Mouse (Mus musculus) embryonic fibroblast, embryonic 13.5 days (primary cell): ENCODE results near the gene Dennd2c.

Source experiments
- CTCF ChIP-seq: IDR thresholded peaks from 2 replicates; pipeline ENCODE4 v1.5.1; 2011; ENCODE audit warnings: mild to moderate bottlenecking, control low read depth, low read length, moderate library complexity, borderline replicate concordance; ENCODE audit not compliant: insufficient read depth
- POLR2A ChIP-seq: IDR thresholded peaks from 2 replicates; pipeline ENCODE4 v1.6.1; 2011; ENCODE audit warnings: low read depth, mild to moderate bottlenecking, control low read depth, low read length, moderate library complexity

DNA sequence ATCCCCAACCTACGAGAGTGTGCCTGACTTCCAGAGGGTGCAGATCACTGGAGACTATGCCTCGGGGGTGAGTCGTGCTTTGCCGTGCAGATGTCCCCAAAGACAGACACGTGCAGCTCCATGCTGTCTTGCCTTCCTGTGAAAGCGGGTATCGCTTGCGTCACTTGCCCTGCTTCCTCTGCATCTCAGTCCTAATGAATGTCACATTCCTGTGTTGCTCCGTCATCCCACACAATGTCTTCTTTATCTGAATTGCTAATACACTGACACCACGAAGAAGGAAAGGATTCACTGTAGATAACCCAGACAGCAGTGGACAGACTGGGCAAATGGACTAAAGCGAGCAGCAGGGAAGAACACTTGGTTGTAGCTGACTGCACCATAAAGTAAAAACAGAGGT, 21.4 kb upstream of the Dennd2c start:
- no peak for TF ChIP-seq CTCF
- no peak for TF ChIP-seq POLR2A
